Mouse (Mus musculus) left cerebral cortex, adult 6 months (tissue): ENCODE results near the gene Sox4. TPM values are rescaled to one million over a fixed set of nuclear protein-coding genes. Genes with fewer than 3 reads are reported as not detected.

Experiments used
- long read RNA-seq, 2 experiments: library from polyadenylated mRNA; unstranded; transcript quantifications; one replicate each; pipeline ENCODE4 v2.0.0; 2019 to 2020
- polyA plus RNA-seq: library from polyadenylated mRNA; unstranded; fragments of <200 nt; fragmentation: Nextera tagmentation; gene quantifications from 2 replicates; pipeline ENCODE4 v1.2.3, GENCODE M21; 2021

Gene Sox4
- polyA plus RNA-seq: 2.8 and 10.7 TPM in 2 replicates
- long read RNA-seq, experiment 1, full-length matches to known transcripts: 11 of 14 reads
- long read RNA-seq, experiment 1, partial matches to known transcripts: 0 of 14 reads
- long read RNA-seq, experiment 1, other reads (novel, unspliced or antisense): 3 of 14 reads
- long read RNA-seq, experiment 2, full-length matches to known transcripts: 11 of 14 reads
- long read RNA-seq, experiment 2, partial matches to known transcripts: 0 of 14 reads
- long read RNA-seq, experiment 2, other reads (novel, unspliced or antisense): 3 of 14 reads

GRCm38 (mm10) chr13:28953581-28953991, at the start of gene Sox4:
Gene Sox4, minus strand, starts transcription at chr13:28953713.

